Mouse (Mus musculus) granulocyte monocyte progenitor cell, adult 5-6 weeks (primary cell): Measurements from ENCODE around the gene Sytl3. TPM values are rescaled to one million over a fixed set of nuclear protein-coding genes. Genes with fewer than 3 reads are reported as not detected.

Experiments
- ATAC-seq: replicated peaks from 2 replicates; pipeline ENCODE4 v1.8.0; 2016; ENCODE audit warnings: mild to moderate bottlenecking, moderate TSS enrichment, inconsistent platforms; ENCODE audit not compliant: poor library complexity, severe bottlenecking
- total RNA-seq, 2 experiments: library from RNA; stranded (forward) in 1 of 2; stranded (reverse) in 1 of 2; fragments of 200-712, 200-1000 nt in 1 of 2; fragments of >200 nt in 1 of 2; fragmentation: Nextera tagmentation in 1 of 2; gene quantifications; 2 replicates each; pipeline ENCODE4 v1.2.3; 2014 to 2017

The Sytl3 gene
- total RNA-seq, 2 experiments from 2014 or later: 0.21 TPM; not detected in 1

- no peak for ATAC-seq
Measured at GRCm38 (mm10) chr17:6773249-6773966, 114.5 kb downstream of the Sytl3 start.

GRCm38 (mm10) chr17:6775221-6775620 is 116.3 kb downstream of the Sytl3 start:
- ATAC-seq: no peak

- no peak for ATAC-seq
Measured at GRCm38 (mm10) chr17:6775671-6776070, 116.8 kb downstream of the Sytl3 start.

GRCm38 (mm10) chr17:6776123-6776522 is 117.2 kb downstream of the Sytl3 start:
- no peak for ATAC-seq

GRCm38 (mm10) chr17:6776576-6776975 is 117.7 kb downstream of the Sytl3 start:
- ATAC-seq: no peak

GRCm38 (mm10) chr17:6777061-6777460 is 118.2 kb downstream of the Sytl3 start:
- ATAC-seq: no peak

GRCm38 (mm10) chr17:6777629-6778331 is 118.9 kb downstream of the Sytl3 start:
- no peak for ATAC-seq

- peak; percentile 51 for ATAC-seq
Measured at GRCm38 (mm10) chr17:6778332-6778683, 119.4 kb downstream of the Sytl3 start.

GRCm38 (mm10) chr17:6778771-6779509 is 120.0 kb downstream of the Sytl3 start:
- ATAC-seq: peak; percentile 11; the same call in 1 of the 2 replicates

GRCm38 (mm10) chr17:6779632-6780031 is 120.7 kb downstream of the Sytl3 start:
- ATAC-seq: no peak

- ATAC-seq: no peak
Measured at GRCm38 (mm10) chr17:6780521-6781115, 121.7 kb downstream of the Sytl3 start.

- ATAC-seq: no peak
Measured at GRCm38 (mm10) chr17:6781273-6781672, 122.4 kb downstream of the Sytl3 start.

GRCm38 (mm10) chr17:6782033-6782526 is 123.2 kb downstream of the Sytl3 start:
- peak; percentile 1; the same call in 1 of the 2 replicates for ATAC-seq

- peak; percentile 65 for ATAC-seq
Measured at GRCm38 (mm10) chr17:6782611-6783005, 123.7 kb downstream of the Sytl3 start, which contains the start of gene Ezr. TSS of gene Ezr (minus strand) at chr17:6782784.

- peak; percentile 30 for ATAC-seq
Measured at GRCm38 (mm10) chr17:6783006-6783661, 124.2 kb downstream of the Sytl3 start.

GRCm38 (mm10) chr17:6783756-6784357 is 125.0 kb downstream of the Sytl3 start:
- ATAC-seq: no peak

- no peak for ATAC-seq
Measured at GRCm38 (mm10) chr17:6787241-6787640, 128.3 kb downstream of the Sytl3 start.
